Comparison of ENCODE assay signal across 9 mouse cellular contexts in the genomic region with DNA sequence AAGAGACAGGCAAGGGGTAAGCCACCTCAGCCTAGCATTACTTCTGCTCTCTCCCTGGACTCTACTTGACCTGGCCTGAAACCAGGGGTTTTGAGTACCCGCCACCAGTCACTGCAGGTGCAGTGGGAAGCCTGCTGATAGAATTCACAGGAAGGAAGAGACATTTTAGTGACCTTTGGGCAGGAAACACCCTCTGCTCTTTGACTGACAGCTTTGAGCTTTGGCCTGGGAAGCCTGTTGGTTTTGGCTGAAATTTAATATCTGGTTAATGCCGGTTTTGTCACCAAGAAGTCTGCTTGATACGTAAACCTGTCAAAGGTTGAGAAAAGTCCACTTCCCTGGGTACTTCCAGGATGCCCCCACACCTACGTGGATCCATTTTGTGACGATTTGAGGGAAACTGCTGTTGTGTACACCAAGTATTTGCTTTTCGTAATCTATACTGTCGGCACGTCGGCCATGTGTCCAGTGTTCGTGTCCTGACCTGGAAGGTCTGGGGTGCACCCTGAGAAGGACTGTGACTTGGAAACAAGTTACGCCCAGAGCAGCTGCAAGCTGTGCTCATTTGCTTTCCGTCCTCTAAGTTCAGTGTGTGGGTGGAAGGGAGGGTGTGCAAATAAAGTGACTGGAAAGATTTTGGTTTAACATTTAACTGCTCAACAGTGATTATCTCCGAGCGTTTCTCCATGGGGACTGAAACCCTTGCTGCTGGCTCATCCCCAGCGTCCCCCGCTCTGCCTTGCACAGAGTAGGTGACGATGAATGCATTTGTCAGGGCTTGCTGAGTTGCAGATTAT.
A peak's percentile ranks its signal among the peaks of the same experiment; 100 is the strongest.
DNase-seq lines count a peak whose midpoint lies in the region; ATAC-seq and TF ChIP-seq lines count a peak whose summit lies in the region.
"Had no signal": no experiment of that assay in that cellular context is flagged by ENCODE, and none has a peak within 500 bp of the region (broad histone marks: within the 10 kb centered on the region; RNA-seq: fewer than 3 reads in every experiment).

No protein-coding gene starts in this region.

- H3K9me3 ChIP-seq in intestine, postnatal 0 days (ENCODE audit: control insufficient read depth), result no peaks in the 10 kb centered on the region
- no peaks in the 10 kb centered on the region for H3K9me3 ChIP-seq in stomach, postnatal 0 days (ENCODE audit: control insufficient read depth, low read length)
- H3K9me3 ChIP-seq in forebrain, postnatal 0 days (ENCODE audit: low read length), result no peaks in the 10 kb centered on the region
- no peaks in the 10 kb centered on the region for H3K9me3 ChIP-seq in hindbrain, embryonic 16.5 days (ENCODE audit: control insufficient read depth, low read length)
- no peaks in the 10 kb centered on the region for H3K9me3 ChIP-seq in midbrain, embryonic 16.5 days (replicated peaks; ENCODE audit: control insufficient read depth, low read length, poor library complexity, severe bottlenecking)
- H3K9me3 ChIP-seq: neural tube, embryonic 13.5 days had no signal

- H3K9ac ChIP-seq in intestine, postnatal 0 days (ENCODE audit: low read depth, low read length), result no peak overlapping the region
- no peak overlapping the region for H3K9ac ChIP-seq in stomach, postnatal 0 days (ENCODE audit: low read length)
- H3K9ac ChIP-seq in forebrain, postnatal 0 days, result no peak overlapping the region
- H3K9ac ChIP-seq in hindbrain, embryonic 16.5 days (ENCODE audit: low read depth, low read length), result no peak overlapping the region
- no peak overlapping the region for H3K9ac ChIP-seq in midbrain, embryonic 16.5 days (ENCODE audit: low read depth, low read length)
- H3K9ac ChIP-seq: neural tube, embryonic 13.5 days had no signal

- TF ChIP-seq CTCF in intestine, postnatal 0 days (IDR thresholded peaks at IDR 0.05; ENCODE audit: low read depth), result no peak
- no peak for TF ChIP-seq CTCF in stomach, postnatal 0 days (IDR thresholded peaks at IDR 0.05; ENCODE audit: low read depth)
- TF ChIP-seq CTCF in forebrain, postnatal 0 days (IDR thresholded peaks at IDR 0.05; ENCODE audit: low read depth), result no peak

- H3K27ac ChIP-seq in intestine, postnatal 0 days (ENCODE audit: low read depth, low read length), result no peak overlapping the region
- peak overlapping the region; percentile 46 for H3K27ac ChIP-seq in stomach, postnatal 0 days (replicated peaks)
- no peak overlapping the region for H3K27ac ChIP-seq in forebrain, postnatal 0 days (ENCODE audit: low read depth, low read length)
- H3K27ac ChIP-seq in hindbrain, embryonic 16.5 days (ENCODE audit: low read depth, low read length), result no peak overlapping the region
- no peak overlapping the region for H3K27ac ChIP-seq in midbrain, embryonic 16.5 days (ENCODE audit: low read length)
- H3K27ac ChIP-seq: neural tube, embryonic 13.5 days had no signal

- H3K4me1 ChIP-seq in intestine, postnatal 0 days (replicated peaks; ENCODE audit: control insufficient read depth, insufficient read depth, low read length), result no peaks in the 10 kb centered on the region
- H3K4me1 ChIP-seq in stomach, postnatal 0 days (replicated peaks; ENCODE audit: control insufficient read depth, insufficient read depth), result 0 out of 2 replicates have a peak, but pooled peaks cover 3% of the 10 kb centered on the region
- no peaks in the 10 kb centered on the region for H3K4me1 ChIP-seq in forebrain, postnatal 0 days (ENCODE audit: insufficient read depth)
- peaks cover 13% of the 10 kb centered on the region; the same call in 1 of the 2 replicates for H3K4me1 ChIP-seq in hindbrain, embryonic 16.5 days (ENCODE audit: control insufficient read depth, insufficient read depth, low read depth, low read length)
- peaks cover 16% of the 10 kb centered on the region for H3K4me1 ChIP-seq in midbrain, embryonic 16.5 days (ENCODE audit: control insufficient read depth, insufficient read depth, low read length)

- H3K27me3 ChIP-seq in intestine, postnatal 0 days (replicated peaks; ENCODE audit: control insufficient read depth, insufficient read depth, low read length), result no peaks in the 10 kb centered on the region
- H3K27me3 ChIP-seq in stomach, postnatal 0 days (ENCODE audit: control insufficient read depth, insufficient read depth, low read length), result no peaks in the 10 kb centered on the region
- H3K27me3 ChIP-seq in forebrain, postnatal 0 days (ENCODE audit: insufficient read depth, low read length), result no peaks in the 10 kb centered on the region
- peaks cover 4% of the 10 kb centered on the region; the same call in 1 of the 2 replicates for H3K27me3 ChIP-seq in hindbrain, embryonic 16.5 days (replicated peaks; ENCODE audit: control insufficient read depth, insufficient read depth, low read length)
- peaks cover 5% of the 10 kb centered on the region; the same call in 1 of the 2 replicates for H3K27me3 ChIP-seq in midbrain, embryonic 16.5 days (ENCODE audit: control insufficient read depth, insufficient read depth, low read depth, low read length)

- intact Hi-C loops in left cerebral cortex, postnatal 14 days (cut with DNase I), result no loop called here

- WGBS in intestine, postnatal 0 days, result 45% methylated on average over 17 of the region's 17 CpGs
- 51% methylated on average over 17 of the region's 17 CpGs for WGBS in stomach, postnatal 0 days
- 77% methylated on average over 17 of the region's 17 CpGs for WGBS in forebrain, postnatal 0 days
- 63% methylated on average over 17 of the region's 17 CpGs for WGBS in hindbrain, embryonic 16.5 days
- WGBS in midbrain, embryonic 16.5 days, result 75% methylated on average over 17 of the region's 17 CpGs

- peak; percentile 43; the same call in 1 of the 2 replicates for ATAC-seq in intestine, postnatal 0 days
- peak; percentile 76 for ATAC-seq in stomach, postnatal 0 days (ENCODE audit: low FRiP score, low TSS enrichment)
- no peak for ATAC-seq in forebrain, postnatal 0 days
- no peak for ATAC-seq in hindbrain, embryonic 16.5 days
- no peak; the same call in 1 of the 2 replicates for ATAC-seq in midbrain, embryonic 16.5 days

- peak; percentile 83 for DNase-seq in right cerebral cortex, adult 18-20 months
- DNase-seq in right cerebral cortex, postnatal 4 days, result no peak
- DNase-seq in left cerebral cortex, postnatal 14 days (ENCODE audit: low spot score in 2 of 2), result peak; percentile 63 to 79
- peak; percentile 63 for DNase-seq in stomach, postnatal 0 days (ENCODE audit: low spot score)
- no peak for DNase-seq in forebrain, postnatal 0 days

- H3K4me2 ChIP-seq in intestine, postnatal 0 days (replicated peaks; ENCODE audit: low read depth), result peak overlapping the region; percentile 27; the same call in 1 of the 2 replicates
- H3K4me2 ChIP-seq in stomach, postnatal 0 days (replicated peaks; ENCODE audit: low read depth), result no peak overlapping the region
- H3K4me2 ChIP-seq in forebrain, postnatal 0 days (ENCODE audit: low read depth), result no peak overlapping the region
- H3K4me2 ChIP-seq in hindbrain, embryonic 16.5 days (ENCODE audit: low read length), result no peak overlapping the region
- H3K4me2 ChIP-seq in midbrain, embryonic 16.5 days (ENCODE audit: low read length), result no peak overlapping the region
- H3K4me2 ChIP-seq: neural tube, embryonic 13.5 days had no signal

- H3K4me3 ChIP-seq in intestine, postnatal 0 days (ENCODE audit: low read depth, low read length), result no peak overlapping the region
- no peak overlapping the region for H3K4me3 ChIP-seq in stomach, postnatal 0 days (ENCODE audit: low read depth, low read length)
- no peak overlapping the region for H3K4me3 ChIP-seq in forebrain, postnatal 0 days (ENCODE audit: low read depth, low read length)
- no peak overlapping the region for H3K4me3 ChIP-seq in hindbrain, embryonic 16.5 days (ENCODE audit: low read length)
- no peak overlapping the region for H3K4me3 ChIP-seq in midbrain, embryonic 16.5 days (ENCODE audit: low read depth, low read length)
- H3K4me3 ChIP-seq: neural tube, embryonic 13.5 days had no signal

- TF ChIP-seq EP300 in stomach, postnatal 0 days (optimal IDR thresholded peaks at IDR 0.05), result no peak

- H3K36me3 ChIP-seq in intestine, postnatal 0 days (ENCODE audit: control insufficient read depth, insufficient read depth), result no peaks in the 10 kb centered on the region
- no peaks in the 10 kb centered on the region for H3K36me3 ChIP-seq in stomach, postnatal 0 days (ENCODE audit: control insufficient read depth, insufficient read depth, low read length)
- H3K36me3 ChIP-seq in forebrain, postnatal 0 days (ENCODE audit: insufficient read depth), result no peaks in the 10 kb centered on the region
- H3K36me3 ChIP-seq in hindbrain, embryonic 16.5 days (ENCODE audit: control insufficient read depth, insufficient read depth, low read length), result no peaks in the 10 kb centered on the region
- H3K36me3 ChIP-seq in midbrain, embryonic 16.5 days (ENCODE audit: control insufficient read depth, insufficient read depth, low read length), result no peaks in the 10 kb centered on the region
- H3K36me3 ChIP-seq: neural tube, embryonic 13.5 days had no signal

Comparison
In these comparisons a context has a peak if more than half of its experiments do, and no peak if none do; other contexts are left out.
1. DNase-seq: peak in right cerebral cortex, adult 18-20 months (single experiment), left cerebral cortex, postnatal 14 days (2 of 2) and stomach, postnatal 0 days (single experiment); none in right cerebral cortex, postnatal 4 days (single experiment) and forebrain, postnatal 0 days (single experiment).
2. ATAC-seq: peak in intestine, postnatal 0 days (single experiment) and stomach, postnatal 0 days (single experiment); none in forebrain, postnatal 0 days (single experiment), hindbrain, embryonic 16.5 days (single experiment) and midbrain, embryonic 16.5 days (single experiment).